In the genomic region with DNA sequence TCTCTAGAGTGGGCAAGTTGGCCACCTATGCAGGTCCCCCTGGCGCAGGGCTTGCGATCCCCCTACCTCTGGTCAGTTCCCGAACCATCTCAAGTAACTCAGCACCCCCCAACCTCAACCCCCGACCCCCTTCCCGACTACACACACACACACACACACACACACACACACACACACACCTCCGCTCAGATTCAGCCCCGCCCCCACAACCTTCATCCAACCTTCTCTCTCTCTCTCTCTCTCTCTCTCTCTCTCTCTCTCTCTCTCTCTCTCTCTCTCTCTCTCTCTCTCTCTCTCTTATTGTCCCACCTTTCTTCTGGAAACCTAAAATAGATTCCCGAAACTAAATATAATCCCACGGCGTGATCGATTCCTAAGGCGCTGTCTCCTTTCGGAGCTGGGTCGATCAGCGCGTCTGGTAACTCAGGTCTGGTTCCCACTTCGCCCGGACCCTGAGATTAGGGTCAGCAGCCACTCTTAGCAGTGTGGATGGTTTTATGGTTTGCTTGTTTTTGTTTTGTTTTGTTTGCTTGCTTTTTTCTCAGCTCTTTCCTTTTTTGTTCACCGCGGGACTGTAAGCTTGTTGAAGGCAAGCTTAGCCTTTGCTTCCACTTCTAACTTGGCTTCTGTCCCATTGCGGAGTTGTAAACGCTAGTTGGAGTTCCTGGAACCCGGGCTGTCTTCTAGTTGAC, we compare ENCODE assay signal across 9 mouse cellular contexts. TPM values are rescaled to one million over a fixed set of nuclear protein-coding genes. Genes with fewer than 3 reads are reported as not detected.
DNase-seq lines count a peak whose midpoint lies in the region; ATAC-seq and TF ChIP-seq lines count a peak whose summit lies in the region.
"Had no signal": no experiment of that assay in that cellular context is flagged by ENCODE, and none has a peak within 500 bp of the region (broad histone marks: within the 10 kb centered on the region; RNA-seq: fewer than 3 reads in every experiment).

No protein-coding gene starts in this region.

- H3K9me3 ChIP-seq in neural tube, embryonic 11.5 days (ENCODE audit: control insufficient read depth, low read length), result no peaks in the 10 kb centered on the region

- H3K27me3 ChIP-seq in neural tube, embryonic 11.5 days (ENCODE audit: control insufficient read depth, insufficient read depth, low read length), result peaks cover 90% of the 10 kb centered on the region

- DNase-seq in layer of hippocampus, adult 2 months (ENCODE audit: low spot score in 2 of 2), result peak in 1 of 2 experiments; percentile 14
- no peak for DNase-seq in layer of hippocampus, adult 9-11 months
- DNase-seq in embryo, embryonic 11 days, result peak; percentile 33
- peak; percentile 27 for DNase-seq in induced T-regulatory cell, adult 2 months (ENCODE audit: low read depth)
- DNase-seq in neural tube, embryonic 11.5 days (ENCODE audit: low spot score), result peak; percentile 17
- no peak for DNase-seq in right cerebral cortex, postnatal 36 days (ENCODE audit: low spot score in 2 of 2)
- no peak for DNase-seq in kidney, adult 18-20 months
- DNase-seq in spleen, adult 12 weeks (ENCODE audit: low spot score), result no peak
- DNase-seq: kidney, postnatal 36 days had no signal

- no peak for ATAC-seq in neural tube, embryonic 11.5 days (ENCODE audit: insufficient read depth, low FRiP score, low TSS enrichment)

- under 1% methylated on average over 22 of the region's 23 CpGs for WGBS in neural tube, embryonic 11.5 days

- H3K9ac ChIP-seq in neural tube, embryonic 11.5 days (ENCODE audit: low read length), result peak overlapping the region; percentile 54

- H3K27ac ChIP-seq in layer of hippocampus, adult 2 months, result peak overlapping the region; percentile 90
- peak overlapping the region; percentile 85 for H3K27ac ChIP-seq in neural tube, embryonic 11.5 days (ENCODE audit: low read depth, low read length)

- no peaks in the 10 kb centered on the region for H3K36me3 ChIP-seq in neural tube, embryonic 11.5 days (ENCODE audit: control insufficient read depth, insufficient read depth, low read length)

- H3K4me2 ChIP-seq in neural tube, embryonic 11.5 days (ENCODE audit: low read depth), result peak overlapping the region; percentile 55

- H3K4me1 ChIP-seq in neural tube, embryonic 11.5 days (ENCODE audit: control insufficient read depth, insufficient read depth, low read length), result peaks cover 18% of the 10 kb centered on the region

- TF ChIP-seq CTCF in layer of hippocampus, adult 2 months (conservative IDR thresholded peaks at IDR 0.05), result no peak

- H3K4me3 ChIP-seq in layer of hippocampus, adult 2 months, result peak overlapping the region; percentile 56
- H3K4me3 ChIP-seq in neural tube, embryonic 11.5 days (ENCODE audit: low read depth, low read length), result peak overlapping the region; percentile 34

RNA-seq across cellular contexts. Expression of gene Nrn1, which starts 7.0 kb away (rescaled TPM):
- total RNA-seq in layer of hippocampus, adult 2 months (2021), result 100 to 1,000 TPM; 293 to 318 TPM
- polyA plus RNA-seq in neural tube, embryonic 11.5 days (2014; fragmentation: Nextera tagmentation; extraction: Ambion mirVana), result 27.3 and 27.5 TPM in 2 replicates

Comparison
In these comparisons a context has a peak if more than half of its experiments do, and no peak if none do; other contexts are left out.
1. DNase-seq: peak in embryo, embryonic 11 days (single experiment), induced T-regulatory cell, adult 2 months (single experiment) and neural tube, embryonic 11.5 days (single experiment); none in layer of hippocampus, adult 9-11 months (single experiment), right cerebral cortex, postnatal 36 days (0 of 2), kidney, adult 18-20 months (single experiment) and spleen, adult 12 weeks (single experiment).